Mouse (Mus musculus): ENCODE data around the gene Frmpd3. TPM values are rescaled to one million over a fixed set of nuclear protein-coding genes. Genes with fewer than 3 reads are reported as not detected.

Gene Frmpd3
- total and polyA plus RNA-seq, 3 experiments, result not detected

DNA sequence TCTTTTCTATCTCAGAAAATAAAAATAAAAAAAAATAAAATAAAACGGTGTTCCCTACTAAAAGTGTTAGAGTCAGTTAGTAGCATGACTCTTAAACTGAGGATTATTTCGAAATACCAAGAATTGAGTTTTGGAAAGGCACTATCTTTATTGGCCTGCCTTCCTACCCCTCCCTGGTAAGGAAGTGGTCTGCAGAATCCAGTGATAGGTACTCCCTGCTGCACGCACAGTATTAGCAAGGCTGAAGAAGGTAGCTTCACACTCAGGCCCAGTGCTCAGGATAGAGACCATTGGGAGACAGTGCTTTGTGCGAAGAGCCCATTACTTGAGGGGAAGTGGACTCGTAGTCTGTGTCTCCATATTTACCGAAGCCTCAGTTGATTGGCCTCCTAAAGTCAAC, 136.2 kb downstream of the Frmpd3 start (continued):
- TF ChIP-seq JUND (IDR thresholded peaks at IDR 0.05; ENCODE audit: low read depth, low read length) (no peak), NRF1 (IDR thresholded peaks at IDR 0.05; ENCODE audit: insufficient read depth, low read depth, low read length, poor library complexity, severe bottlenecking) (no peak)

DNA sequence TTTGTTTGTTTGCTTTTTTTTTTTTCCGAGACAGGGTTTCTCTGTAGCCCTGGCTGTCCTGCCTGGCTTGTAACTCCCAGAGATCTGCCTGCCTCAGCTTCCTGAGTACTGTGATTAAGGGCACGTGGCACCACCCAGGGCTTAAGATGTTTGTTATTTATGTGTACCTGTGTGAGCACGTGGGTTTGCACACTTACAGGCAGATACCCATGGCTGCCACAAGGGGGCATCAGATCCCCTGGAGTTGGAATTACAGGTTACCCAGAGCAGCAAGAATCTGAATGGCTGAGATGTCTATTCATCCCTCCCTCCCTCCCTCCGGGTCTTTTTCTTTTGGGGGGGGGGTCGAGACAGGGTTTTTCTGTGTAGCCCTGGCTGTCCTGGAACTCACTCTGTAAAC, 137.1 kb downstream of the Frmpd3 start:
- Histone ChIP-seq H3K27me3 (ENCODE audit: control insufficient read depth in 1 of 2, insufficient read depth in 2 of 2, low read length in 2 of 2) (no peaks in the 10 kb centered on the region), H3K4me3 (ENCODE audit: control insufficient read depth in 1 of 2, insufficient read depth in 1 of 2, low read depth in 2 of 2, low read length in 2 of 2) (no peak overlapping the region), H3K27ac (ENCODE audit: control insufficient read depth, low read depth, low read length) (no peak overlapping the region), H3K4me1 (ENCODE audit: control insufficient read depth in 1 of 2, insufficient read depth in 2 of 2, low read length in 2 of 2) (peaks cover 0 to 4% of the 10 kb centered on the region in 2 experiments; a peak in 3 of 4 replicates), H3K79me2 (ENCODE audit: control insufficient read depth, insufficient read depth, low read length, poor library complexity) (no peaks in the 10 kb centered on the region), H3K9me3 (replicated peaks; ENCODE audit: insufficient read depth, low read length) (no peaks in the 10 kb centered on the region), H3K36me3 (ENCODE audit: control insufficient read depth in 1 of 2, insufficient read depth in 2 of 2, low read length in 2 of 2) (peaks cover 9 to 10% of the 10 kb centered on the region in 2 experiments), H3K9ac (ENCODE audit: control insufficient read depth, low read depth, low read length, poor library complexity, severe bottlenecking) (no peak overlapping the region)
- TF ChIP-seq MXI1 (IDR thresholded peaks at IDR 0.05; ENCODE audit: low read depth, low read length) (peak; percentile 91), NELFE (IDR thresholded peaks at IDR 0.05; ENCODE audit: low read depth, low read length) (no peak), EP300 (IDR thresholded peaks at IDR 0.05; ENCODE audit: low read depth in 1 of 2, low read length in 2 of 2) (no peak), MYB (IDR thresholded peaks at IDR 0.05; ENCODE audit: low read depth, low read length) (no peak), USF1 (IDR thresholded peaks at IDR 0.05; ENCODE audit: low read depth, low read length) (peak; percentile 72), MAX (IDR thresholded peaks at IDR 0.05; ENCODE audit: low read length) (peak; percentile 89), MYC (IDR thresholded peaks at IDR 0.05; ENCODE audit: low read depth, low read length) (0 out of 2 replicates have a peak, but pooled peaks have one; percentile 66), ZC3H11A (IDR thresholded peaks at IDR 0.05; ENCODE audit: low read depth, low read length) (peak; percentile 70), GATA1 (IDR thresholded peaks at IDR 0.05; ENCODE audit: low read depth, low read length) (no peak), SMC3 (IDR thresholded peaks at IDR 0.05; ENCODE audit: low read depth, low read length) (peak; percentile 87), RCOR1 (IDR thresholded peaks at IDR 0.05; ENCODE audit: low read depth, low read length) (no peak), BHLHE40 (IDR thresholded peaks at IDR 0.05; ENCODE audit: borderline replicate concordance, low read depth, low read length) (peak; percentile 48; the same call in 1 of the 2 replicates), JUND (IDR thresholded peaks at IDR 0.05; ENCODE audit: low read depth, low read length) (no peak), POLR2AphosphoS2 (IDR thresholded peaks at IDR 0.05; ENCODE audit: low read length) (no peak), HCFC1 (IDR thresholded peaks at IDR 0.05; ENCODE audit: low read depth, low read length) (no peak), E2F4 (IDR thresholded peaks at IDR 0.05; ENCODE audit: borderline replicate concordance, low read depth, low read length) (no peak), TCF12 (IDR thresholded peaks at IDR 0.05; ENCODE audit: low read depth, low read length) (no peak), SIN3A (IDR thresholded peaks at IDR 0.05; ENCODE audit: low read length) (peak; percentile 62), POLR2AphosphoS5 (IDR thresholded peaks at IDR 0.05; ENCODE audit: borderline replicate concordance, low read depth, low read length) (no peak), CHD1 (IDR thresholded peaks at IDR 0.05; ENCODE audit: low read depth, low read length) (no peak), TAL1 (IDR thresholded peaks at IDR 0.05; ENCODE audit: low read length) (no peak), ELF1 (IDR thresholded peaks at IDR 0.05; ENCODE audit: low read depth, low read length) (no peak), RAD21 (IDR thresholded peaks at IDR 0.05; ENCODE audit: low read depth, low read length) (peak; percentile 75), ZKSCAN1 (IDR thresholded peaks at IDR 0.05; ENCODE audit: low read depth, low read length) (no peak), POLR2A (IDR thresholded peaks at IDR 0.05; ENCODE audit: control insufficient read depth in 1 of 2, insufficient read depth in 1 of 2, low read depth in 1 of 2, low read length in 2 of 2, poor library complexity in 1 of 2) (no peak), CTCF (IDR thresholded peaks at IDR 0.05 in 2 of 3, conservative IDR thresholded peaks at IDR 0.05 in 1 of 3; ENCODE audit: control insufficient read depth in 1 of 3, insufficient read depth in 1 of 3, low read depth in 2 of 3, low read length in 3 of 3, poor library complexity in 1 of 3, severe bottlenecking in 1 of 3) (peak; percentile 81 to 86 (median 82))
- DNase-seq (ENCODE audit: low read depth, low spot score), result peak; percentile 79

Other genes starting within 250 kb of the Frmpd3 start
- 110 and 113 TPM in 2 replicates for gene Prps1, start 114.3 kb downstream of the Frmpd3 start, total RNA-seq (2012; rRNA removed)
- 100 to 1,000 TPM in 1 of 2 experiments, not detected in 1; 172 TPM for gene Prps1, start 114.3 kb downstream of the Frmpd3 start, polyA plus RNA-seq (2012; ENCODE audit: insufficient read depth in 1 of 2, insufficient read length in 2 of 2, low read depth in 1 of 2, low replicate concordance in 2 of 2, missing spikeins in 1 of 2)